In genomic region chr8:46616879-46617689, GRCm38 (mm10) we compare ENCODE assay signal across 8 mouse cellular contexts. TPM values are rescaled to one million over a fixed set of nuclear protein-coding genes. Genes with fewer than 3 reads are reported as not detected.
DNase-seq lines count a peak whose midpoint lies in the region; ATAC-seq and TF ChIP-seq lines count a peak whose summit lies in the region.

Gene Primpol, minus strand, starts transcription at chr8:46617212.
Gene Casp3, plus strand, starts transcription at chr8:46617291.

- peak within 1 kb of the TSS; percentile 82 for H3K9ac ChIP-seq in kidney, embryonic 16.5 days (replicated peaks; ENCODE audit: low read length)
- H3K9ac ChIP-seq in liver, adult 2 months (ENCODE audit: low read depth, low read length) = peak within 1 kb of the TSS; percentile 85

- H3K79me2 ChIP-seq in liver, adult 2 months (ENCODE audit: control insufficient read depth, insufficient read depth, low read length) = peaks cover 11% of the 10 kb centered on the region; the same call in 1 of the 2 replicates
- H3K79me2 ChIP-seq in myocyte (ENCODE audit: control insufficient read depth, insufficient read depth) = peaks cover 41% of the 10 kb centered on the region

- H3K9me3 ChIP-seq in heart, embryonic 10.5 days = no peaks in the 10 kb centered on the region
- H3K9me3 ChIP-seq in kidney, embryonic 16.5 days (ENCODE audit: low read length) = no peaks in the 10 kb centered on the region

- peak within 1 kb of the TSS; percentile 89 for H3K27ac ChIP-seq in heart, embryonic 10.5 days
- peak within 1 kb of the TSS; percentile 93 for H3K27ac ChIP-seq in kidney, embryonic 16.5 days (ENCODE audit: low read length)
- peak within 1 kb of the TSS; percentile 70 for H3K27ac ChIP-seq in liver, adult 2 months (replicated peaks; ENCODE audit: insufficient read depth, low read depth, low read length)

- peak; percentile 96 for TF ChIP-seq POLR2A in liver, adult 2 months (IDR thresholded peaks at IDR 0.05; ENCODE audit: extremely low read depth, insufficient read depth, low read length)
- peak; percentile 97 for TF ChIP-seq POLR2A in myocyte (IDR thresholded peaks at IDR 0.05; ENCODE audit: insufficient read length, low read depth)

- TF ChIP-seq CTCF in liver, adult 2 months (IDR thresholded peaks at IDR 0.05; ENCODE audit: low read depth, low read length) = no peak

- peaks cover 25% of the 10 kb centered on the region for H3K4me1 ChIP-seq in heart, embryonic 10.5 days
- H3K4me1 ChIP-seq in kidney, embryonic 16.5 days (ENCODE audit: insufficient read depth, low read length) = peaks cover 20% of the 10 kb centered on the region
- peaks cover 10% of the 10 kb centered on the region; the same call in 1 of the 2 replicates for H3K4me1 ChIP-seq in liver, adult 2 months (ENCODE audit: control insufficient read depth, insufficient read depth, low read length)

- peak; percentile 87 for ATAC-seq in erythroblast, adult 5-6 weeks (replicated peaks; ENCODE audit: low FRiP score, poor library complexity, severe bottlenecking)
- peak; percentile 98 for ATAC-seq in kidney, embryonic 16.5 days (ENCODE audit: low FRiP score, low TSS enrichment)

- DNase-seq in B cell, adult 2 months = peak; percentile 98
- DNase-seq in brain, adult 2 months (ENCODE audit: low read depth, low spot score) = peak; percentile 97
- peak; percentile 98 for DNase-seq in heart, embryonic 10.5 days (ENCODE audit: low spot score)
- peak; percentile 85 for DNase-seq in liver, adult 2 months (ENCODE audit: extremely low read depth, low read depth, low spot score)
- DNase-seq in splenic B cell, adult 2 months (ENCODE audit: low read depth, low spot score) = peak; percentile 98

- H3K27me3 ChIP-seq in heart, embryonic 10.5 days (ENCODE audit: insufficient read depth, poor library complexity, severe bottlenecking) = no peaks in the 10 kb centered on the region
- no peaks in the 10 kb centered on the region for H3K27me3 ChIP-seq in kidney, embryonic 16.5 days (ENCODE audit: insufficient read depth, low read length)
- H3K27me3 ChIP-seq in liver, adult 2 months (ENCODE audit: control insufficient read depth, insufficient read depth, low read length) = no peaks in the 10 kb centered on the region
- H3K27me3 ChIP-seq in myocyte (ENCODE audit: control insufficient read depth, insufficient read depth, insufficient read length) = no peaks in the 10 kb centered on the region
- H3K27me3 ChIP-seq in splenic B cell, adult 2 months (ENCODE audit: control insufficient read depth, insufficient read depth, low read length, poor library complexity, severe bottlenecking) = no peaks in the 10 kb centered on the region; the same call in 1 of the 2 replicates

- H3K36me3 ChIP-seq in heart, embryonic 10.5 days = no peaks in the 10 kb centered on the region
- 0 out of 2 replicates have a peak, but pooled peaks cover 2% of the 10 kb centered on the region for H3K36me3 ChIP-seq in kidney, embryonic 16.5 days (ENCODE audit: insufficient read depth, low read length)
- no peaks in the 10 kb centered on the region for H3K36me3 ChIP-seq in liver, adult 2 months (ENCODE audit: control insufficient read depth, insufficient read depth, low read length)
- no peaks in the 10 kb centered on the region for H3K36me3 ChIP-seq in myocyte (ENCODE audit: control insufficient read depth, insufficient read depth)
- no peaks in the 10 kb centered on the region for H3K36me3 ChIP-seq in splenic B cell, adult 2 months (ENCODE audit: control insufficient read depth, insufficient read depth, low read length, poor library complexity, severe bottlenecking)

- H3K4me3 ChIP-seq in heart, embryonic 10.5 days = peak within 1 kb of the TSS; percentile 88
- peak within 1 kb of the TSS; percentile 67 for H3K4me3 ChIP-seq in kidney, embryonic 16.5 days (ENCODE audit: low read length)
- peak within 1 kb of the TSS; percentile 79 for H3K4me3 ChIP-seq in liver, adult 2 months (ENCODE audit: insufficient read depth, low read depth, low read length)
- H3K4me3 ChIP-seq in myocyte = peak within 1 kb of the TSS; percentile 81

- WGBS in heart, embryonic 10.5 days = under 1% methylated on average over 53 of the region's 54 CpGs
- WGBS in kidney, embryonic 16.5 days = 0% methylated on average over 47 of the region's 54 CpGs
- under 1% methylated on average over 54 of the region's 54 CpGs for WGBS in liver, adult 2 months

- peak within 1 kb of the TSS; percentile 11 for H3ac ChIP-seq in myocyte (ENCODE audit: control insufficient read depth, insufficient read length)

- H3K4me2 ChIP-seq in kidney, embryonic 16.5 days (replicated peaks; ENCODE audit: low read depth, low read length) = peak within 1 kb of the TSS; percentile 73
- H3K4me2 ChIP-seq in myocyte (ENCODE audit: low read depth) = peak within 1 kb of the TSS; percentile 90

TF ChIP-seq in myocyte, 11 proteins besides CTCF, POLR2A, EP300 and RAD21:
- TF ChIP-seq TCF3 (IDR thresholded peaks at IDR 0.05; ENCODE audit: insufficient read length, low read depth) = no peak
- no peak for TF ChIP-seq TCF12 (IDR thresholded peaks at IDR 0.05; ENCODE audit: insufficient read depth, poor library complexity, severe bottlenecking)
- peak; percentile 10 for TF ChIP-seq SRF (IDR thresholded peaks at IDR 0.05; ENCODE audit: control insufficient read depth, insufficient read length, low read depth)
- peak in 2 of 3 experiments; percentile 21 to 30 for TF ChIP-seq MYOG (IDR thresholded peaks at IDR 0.05; ENCODE audit: control insufficient read depth in 1 of 3, insufficient read depth in 1 of 3, insufficient read length in 2 of 3, low read depth in 2 of 3)
- TF ChIP-seq MAX (IDR thresholded peaks at IDR 0.05; ENCODE audit: low read depth) = no peak
- TF ChIP-seq MYOD1 (IDR thresholded peaks at IDR 0.05; ENCODE audit: control insufficient read depth in 1 of 3, insufficient read length in 2 of 3, low read depth in 2 of 3) = no peak
- TF ChIP-seq REST (IDR thresholded peaks at IDR 0.05; ENCODE audit: insufficient read depth, insufficient read length) = peak; percentile 68
- TF ChIP-seq E2F4 (IDR thresholded peaks at IDR 0.05; ENCODE audit: insufficient read depth) = peak; percentile 84
- peak; percentile 99 for TF ChIP-seq POLR2AphosphoS2 (IDR thresholded peaks at IDR 0.05; ENCODE audit: insufficient read length, low read depth)
- no peak for TF ChIP-seq USF1 (IDR thresholded peaks at IDR 0.05; ENCODE audit: low read depth)
- no peak for TF ChIP-seq CEBPB (IDR thresholded peaks at IDR 0.05; ENCODE audit: insufficient read depth, poor library complexity, severe bottlenecking)
TF ChIP-seq in myocyte: peak in this region for 5.

RNA-seq across cellular contexts. Expression of gene Primpol, which starts in this region (rescaled TPM):
- 3.8 and 15.2 TPM in 2 replicates for total RNA-seq in erythroblast, adult 5-6 weeks (2015; ENCODE audit: low replicate concordance)
- 3.8 and 14.0 TPM in 2 replicates for total RNA-seq in erythroblast, adult 5-6 weeks (2017; ENCODE audit: low replicate concordance)
- polyA plus RNA-seq in heart, embryonic 10.5 days (2016; fragmentation: Nextera tagmentation; extraction: Ambion mirVana) = 10.2 and 11.8 TPM in 2 replicates
- polyA plus RNA-seq in kidney, embryonic 16.5 days (2015; fragmentation: Nextera tagmentation; extraction: Ambion mirVana) = 13.8 and 17.4 TPM in 2 replicates
- total RNA-seq in liver, adult 2 months (2014; rRNA removed) = 4.1 and 4.6 TPM in 2 replicates
- polyA plus RNA-seq in liver, adult 2 months (2012; rRNA removed) = 0.55 and 0.63 TPM in 2 replicates
- 1.8 TPM for polyA plus RNA-seq in myocyte (2012; fragmentation: generic; extraction: Trizol)

RNA-seq across cellular contexts. Expression of gene Casp3, which starts in this region (rescaled TPM):
- total RNA-seq in erythroblast, adult 5-6 weeks (2015; ENCODE audit: low replicate concordance) = 18.4 and 31.5 TPM in 2 replicates
- 39.3 and 41.9 TPM in 2 replicates for total RNA-seq in erythroblast, adult 5-6 weeks (2017; ENCODE audit: low replicate concordance)
- polyA plus RNA-seq in heart, embryonic 10.5 days (2016; fragmentation: Nextera tagmentation; extraction: Ambion mirVana) = 63.7 and 73.3 TPM in 2 replicates
- polyA plus RNA-seq in kidney, embryonic 16.5 days (2015; fragmentation: Nextera tagmentation; extraction: Ambion mirVana) = 73.5 and 77.6 TPM in 2 replicates
- total RNA-seq in liver, adult 2 months (2014; rRNA removed) = 22.5 and 22.7 TPM in 2 replicates
- polyA plus RNA-seq in liver, adult 2 months (2012; rRNA removed) = 5.9 and 6.1 TPM in 2 replicates
- 24.9 TPM for polyA plus RNA-seq in myocyte (2012; fragmentation: generic; extraction: Trizol)

Comparison
In these comparisons a context has a peak if more than half of its experiments do, and no peak if none do; other contexts are left out.
1. Peak in every context shown above with its lines: DNase-seq, ATAC-seq, H3K4me3 ChIP-seq and H3K27ac ChIP-seq.